Mouse (Mus musculus): ENCODE measurements around the gene Slc25a5.

Slc25a5 gene

DNA sequence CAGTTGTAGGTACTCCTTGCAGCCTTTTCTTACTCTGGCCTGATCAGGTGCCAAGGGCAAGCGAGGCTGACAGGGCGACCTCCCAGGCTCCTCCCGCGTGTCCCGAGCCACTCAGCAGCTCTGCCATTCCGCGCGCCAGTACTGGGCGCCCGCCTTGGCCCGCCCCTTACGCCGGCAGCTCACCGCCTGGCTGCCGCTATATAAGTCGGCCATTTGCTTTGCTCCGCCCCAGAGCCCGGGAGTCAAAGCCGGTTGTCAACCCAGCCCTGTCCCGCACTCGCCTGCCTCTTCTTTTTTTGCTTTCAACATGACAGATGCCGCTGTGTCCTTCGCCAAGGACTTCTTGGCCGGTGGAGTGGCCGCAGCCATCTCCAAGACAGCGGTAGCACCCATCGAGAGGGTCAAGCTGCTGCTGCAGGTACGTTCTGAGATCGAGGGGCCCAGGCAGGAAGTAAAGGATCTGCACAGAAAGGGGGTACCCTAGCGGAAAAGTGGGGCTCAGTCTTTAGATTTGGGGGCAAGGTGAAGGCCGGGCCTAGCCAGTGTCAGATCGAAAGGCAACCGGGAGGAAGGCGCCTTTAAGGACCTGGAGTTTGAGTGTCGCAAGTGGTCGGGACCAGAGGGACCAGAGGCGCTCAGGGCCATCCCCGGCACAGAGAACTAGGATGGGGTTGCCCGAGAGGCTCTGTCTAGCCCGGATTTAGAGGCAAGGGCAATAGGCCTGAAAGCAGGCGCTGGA lies at the start of gene Slc25a5:
Gene Slc25a5 (plus strand): TSS at position 228 of the 739 bp plus-strand sequence.
- no peak for TF ChIP-seq GATA4 (IDR thresholded peaks at IDR 0.05; ENCODE audit: insufficient replicate concordance, low read length)

DNA sequence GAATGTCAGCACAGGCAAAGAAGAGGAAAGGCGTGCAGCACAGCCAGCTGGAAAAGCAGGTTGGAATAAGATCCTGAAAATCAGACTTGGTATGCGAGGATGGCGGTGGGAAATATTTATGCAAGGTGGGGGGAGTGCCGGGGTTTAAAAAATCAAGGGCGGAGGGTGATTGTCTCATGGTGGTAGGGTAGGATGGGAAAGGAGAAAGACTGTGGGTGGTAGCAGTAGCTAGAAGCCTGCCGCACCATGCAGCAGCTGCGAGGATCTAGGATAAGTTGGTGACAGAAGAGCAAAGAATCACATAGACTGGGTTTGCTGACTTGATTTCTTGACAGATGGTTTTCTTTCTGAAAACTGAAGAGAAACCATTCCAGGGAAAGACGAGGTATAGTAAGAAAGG lies 48.7 kb upstream of the Slc25a5 start:
- TF ChIP-seq GATA4 (IDR thresholded peaks at IDR 0.05; ENCODE audit: insufficient replicate concordance, low read length) = no peak

DNA sequence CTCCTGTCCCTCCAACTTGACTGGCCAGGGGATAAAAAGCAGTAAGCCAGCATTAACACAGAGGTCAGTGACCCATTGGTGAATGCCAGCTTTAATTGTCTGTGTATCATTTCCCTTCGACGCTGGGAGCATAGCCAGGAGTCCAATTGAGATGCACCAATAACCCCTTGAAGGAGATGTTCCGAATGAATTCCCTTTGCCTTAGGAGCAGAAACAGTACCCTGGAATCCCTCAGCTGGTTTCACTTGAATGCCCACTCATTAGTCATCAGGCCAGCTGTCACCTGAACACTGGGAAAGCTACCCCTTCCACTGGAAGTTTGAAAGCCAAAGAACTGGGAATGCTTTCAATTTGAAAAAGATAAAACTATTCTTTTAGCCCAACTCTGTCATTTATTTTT lies 46.9 kb upstream of the Slc25a5 start:
- no peak for TF ChIP-seq GATA4 (IDR thresholded peaks at IDR 0.05; ENCODE audit: insufficient replicate concordance, low read length)

DNA sequence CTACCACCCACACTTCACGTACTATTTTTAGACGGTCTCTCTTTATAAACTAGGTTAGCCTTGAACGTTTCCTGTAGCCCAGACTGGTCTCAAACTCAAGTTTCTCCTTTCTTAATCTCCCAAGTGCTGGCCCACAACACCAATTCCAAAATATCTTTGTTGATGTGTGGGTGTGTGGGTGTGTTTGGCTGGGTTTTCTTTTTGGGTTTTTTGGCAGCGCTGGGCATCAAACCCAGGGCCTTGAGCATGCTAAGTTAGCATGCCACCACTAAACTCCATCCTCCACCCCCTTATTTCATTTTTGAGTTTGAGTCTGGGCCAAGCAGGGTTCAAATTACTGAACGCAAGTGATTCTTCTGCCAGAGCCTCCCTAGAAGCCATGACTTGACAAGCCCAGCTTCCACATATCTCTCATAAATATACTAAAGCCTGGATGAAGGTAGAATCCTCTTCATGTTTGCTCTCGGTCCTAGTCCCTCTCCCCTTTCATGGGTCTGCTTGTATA lies 46.1 kb upstream of the Slc25a5 start:
- TF ChIP-seq GATA4 (IDR thresholded peaks at IDR 0.05; ENCODE audit: insufficient replicate concordance, low read length) = no peak

DNA sequence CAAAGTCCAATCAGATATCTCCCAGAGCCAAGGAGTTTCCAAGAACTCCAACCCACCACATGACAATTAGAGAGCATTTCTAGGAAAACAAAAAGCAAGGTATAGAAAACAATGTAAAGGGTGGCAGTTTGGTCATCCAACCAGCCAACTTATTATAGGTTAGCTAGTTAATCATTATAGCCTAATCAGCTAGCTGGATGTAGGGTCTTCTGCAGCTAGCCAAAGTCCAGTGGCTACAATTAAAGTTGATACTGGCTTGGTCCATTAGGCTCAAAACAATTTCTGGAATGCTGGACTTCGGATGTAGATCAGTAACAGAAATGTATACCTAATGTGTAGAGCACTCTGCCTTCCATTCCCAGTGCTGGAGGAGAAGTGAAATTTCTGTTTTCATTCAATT lies 44.9 kb upstream of the Slc25a5 start:
- TF ChIP-seq GATA4 (IDR thresholded peaks at IDR 0.05; ENCODE audit: insufficient replicate concordance, low read length) = no peak

DNA sequence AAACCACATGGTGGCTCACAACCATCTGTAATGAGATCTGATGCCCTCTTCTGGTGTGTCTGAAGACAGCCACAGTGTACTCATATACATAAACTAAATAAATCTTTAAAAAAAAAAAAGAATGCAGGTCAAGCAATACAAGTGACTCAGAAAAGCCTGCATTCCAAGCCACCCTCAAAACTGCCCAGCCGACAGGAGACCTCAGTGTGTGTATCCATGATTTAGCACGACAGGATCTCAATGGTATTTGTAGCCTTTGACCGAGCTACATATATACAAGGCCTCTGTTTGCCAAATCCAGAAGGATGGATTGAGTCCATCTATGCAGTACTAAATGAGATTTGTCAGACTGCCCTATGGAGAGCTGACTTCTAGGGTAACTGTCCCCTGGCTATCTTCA lies 42.9 kb upstream of the Slc25a5 start:
- TF ChIP-seq GATA4 (IDR thresholded peaks at IDR 0.05; ENCODE audit: insufficient replicate concordance, low read length) = no peak

DNA sequence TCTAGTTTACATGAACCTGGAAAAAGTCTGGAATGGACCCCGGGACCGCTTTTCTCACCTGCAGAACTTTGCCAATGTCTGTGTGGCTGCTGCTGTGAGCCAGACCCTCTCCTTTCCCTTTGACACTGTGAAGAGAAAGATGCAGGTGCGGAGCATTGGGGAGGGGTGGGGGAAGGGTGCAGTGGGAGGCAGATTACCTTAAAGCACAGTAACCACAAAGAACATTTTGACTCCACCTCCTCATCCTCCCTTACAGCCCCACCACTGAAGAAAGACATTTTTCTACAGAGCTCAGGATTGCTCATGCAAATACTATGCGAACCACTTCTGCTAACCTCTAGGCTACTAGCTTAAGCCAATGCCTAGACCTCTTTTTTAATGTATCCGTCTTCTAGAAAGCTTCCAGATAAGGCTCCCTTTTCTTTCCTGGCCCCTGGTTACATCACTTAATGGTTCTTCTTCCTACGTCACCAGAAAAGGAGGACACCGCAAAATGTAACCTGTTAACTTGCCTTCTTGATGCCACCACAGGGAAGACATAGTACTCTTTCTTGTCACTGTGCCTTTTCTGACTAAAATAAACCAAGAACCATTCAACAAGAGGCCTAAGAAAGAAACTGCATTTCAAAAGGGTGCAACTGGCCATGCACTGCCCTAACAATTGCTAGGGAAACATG lies 37.5 kb upstream of the Slc25a5 start:
- TF ChIP-seq GATA4 (IDR thresholded peaks at IDR 0.05; ENCODE audit: insufficient replicate concordance, low read length) = no peak

DNA sequence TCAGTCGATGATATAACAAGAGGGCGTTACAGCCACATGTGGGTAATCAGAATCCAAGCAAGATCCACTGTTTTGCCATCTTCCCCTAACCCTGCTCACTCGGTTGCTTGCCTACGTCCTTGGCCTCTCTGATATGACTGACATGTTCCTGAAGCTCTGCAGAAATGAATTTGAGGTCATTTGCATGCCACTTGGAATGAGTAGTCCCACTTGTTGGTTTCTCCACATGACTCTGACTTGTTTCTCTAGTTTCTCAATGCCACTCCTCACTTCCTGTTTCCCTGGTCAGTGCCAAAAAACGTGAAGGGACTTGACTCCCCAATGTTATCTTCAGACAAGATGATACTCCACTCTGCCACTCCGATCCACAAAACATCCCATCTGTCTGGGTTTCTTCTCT lies 36.9 kb upstream of the Slc25a5 start:
- no peak for TF ChIP-seq GATA4 (IDR thresholded peaks at IDR 0.05; ENCODE audit: insufficient replicate concordance, low read length)

DNA sequence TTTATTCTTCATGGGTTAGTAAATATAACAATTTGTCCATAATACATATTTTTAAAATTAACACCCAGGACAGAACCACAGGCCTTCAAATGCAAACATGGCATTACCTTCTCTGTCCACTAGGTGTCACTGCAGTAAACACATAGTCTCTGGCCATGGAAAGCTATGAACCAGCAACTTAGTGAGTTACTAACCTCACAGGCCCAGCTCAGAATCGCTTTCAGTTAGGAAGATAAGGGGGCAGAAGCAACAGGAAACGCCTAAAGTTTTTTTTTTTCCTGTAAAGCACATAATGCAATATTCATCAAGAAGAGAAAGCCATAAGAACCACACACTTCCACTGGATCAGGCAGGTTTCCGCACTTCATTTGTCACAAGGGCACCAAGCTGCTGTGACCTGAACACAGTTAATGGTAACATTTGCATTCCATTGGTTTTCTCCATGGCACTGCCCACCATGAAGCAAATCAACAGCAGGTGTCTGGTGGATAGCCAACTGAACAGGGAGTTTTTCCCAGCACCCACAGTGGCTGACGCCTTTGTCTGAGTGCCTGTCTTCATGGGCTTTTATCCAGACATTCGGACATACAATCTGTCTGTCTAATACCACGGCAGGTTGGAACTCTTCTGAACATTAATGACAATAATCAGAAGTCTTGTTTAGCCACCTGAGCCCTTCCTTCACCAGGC lies 34.4 kb upstream of the Slc25a5 start:
- TF ChIP-seq GATA4 (IDR thresholded peaks at IDR 0.05; ENCODE audit: insufficient replicate concordance, low read length) = no peak

DNA sequence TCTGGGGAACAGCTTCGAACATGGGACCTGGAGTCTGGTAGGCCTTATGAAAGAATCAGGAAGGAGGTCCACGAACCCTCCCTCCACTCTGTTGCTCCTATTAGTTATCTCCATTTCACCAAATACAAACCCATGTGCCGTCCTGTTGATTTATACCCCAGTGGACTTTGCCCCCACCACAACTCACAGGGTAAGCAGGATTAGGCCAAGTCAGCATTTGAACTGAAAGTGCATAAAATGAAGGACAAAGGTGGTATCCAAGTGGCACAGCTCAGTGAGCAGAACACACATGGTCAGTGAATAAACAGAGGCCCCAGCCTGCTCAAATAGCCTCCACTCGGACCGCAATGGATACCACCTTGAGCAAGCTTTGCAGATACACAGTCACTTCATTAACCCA lies 33.2 kb upstream of the Slc25a5 start:
- TF ChIP-seq GATA4 (IDR thresholded peaks at IDR 0.05; ENCODE audit: insufficient replicate concordance, low read length) = no peak

DNA sequence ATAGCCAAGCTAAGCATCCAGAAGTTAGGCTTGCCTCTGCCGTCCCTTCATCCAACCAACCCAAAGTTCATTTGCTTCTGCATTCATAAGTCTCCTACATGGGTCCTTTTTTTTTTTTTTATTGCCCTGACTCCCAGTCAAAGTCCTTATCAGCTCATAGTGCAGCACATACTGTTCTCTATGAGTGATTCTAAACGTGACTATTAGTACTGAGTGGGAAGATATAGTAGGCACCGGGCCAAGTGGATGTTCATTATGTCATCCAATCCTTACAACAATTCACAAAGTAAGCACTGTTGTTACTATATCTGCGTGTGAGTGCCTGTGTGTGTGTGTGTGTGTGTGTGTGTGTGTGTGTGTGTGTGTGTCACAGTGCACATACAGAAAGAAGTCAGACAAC lies 32.6 kb upstream of the Slc25a5 start:
- no peak for TF ChIP-seq GATA4 (IDR thresholded peaks at IDR 0.05; ENCODE audit: insufficient replicate concordance, low read length)

DNA sequence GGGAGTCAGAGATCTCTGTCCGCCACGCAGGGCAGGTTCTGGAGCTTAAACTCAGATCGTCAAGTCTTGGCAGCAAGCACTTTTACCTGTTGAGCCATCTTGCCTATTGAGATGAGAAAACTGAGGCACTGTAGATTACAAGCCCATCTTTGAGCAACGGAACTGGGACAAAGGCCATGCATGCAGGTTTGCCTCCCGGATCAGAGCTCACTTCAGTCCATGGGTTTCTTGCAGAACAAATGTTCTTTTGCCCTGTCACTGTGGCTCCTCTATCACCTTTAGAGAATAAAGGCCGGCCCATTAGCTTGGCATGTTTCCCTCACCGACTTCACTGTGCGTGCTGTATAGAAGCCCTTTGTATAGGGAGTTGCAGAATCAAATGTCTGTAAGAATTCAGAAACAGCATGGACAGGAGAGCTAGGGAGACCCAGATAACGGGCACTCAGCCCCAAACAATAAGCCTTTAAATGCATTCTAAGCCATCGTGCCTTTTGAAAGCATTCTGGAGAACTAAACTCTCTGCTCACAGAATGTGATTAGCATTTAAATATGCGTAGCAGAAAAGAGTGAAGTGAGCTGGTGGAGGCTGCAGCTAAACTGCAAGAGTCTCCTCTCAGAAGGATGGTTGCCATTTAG lies 32.0 kb upstream of the Slc25a5 start:
- no peak for TF ChIP-seq GATA4 (IDR thresholded peaks at IDR 0.05; ENCODE audit: insufficient replicate concordance, low read length)

DNA sequence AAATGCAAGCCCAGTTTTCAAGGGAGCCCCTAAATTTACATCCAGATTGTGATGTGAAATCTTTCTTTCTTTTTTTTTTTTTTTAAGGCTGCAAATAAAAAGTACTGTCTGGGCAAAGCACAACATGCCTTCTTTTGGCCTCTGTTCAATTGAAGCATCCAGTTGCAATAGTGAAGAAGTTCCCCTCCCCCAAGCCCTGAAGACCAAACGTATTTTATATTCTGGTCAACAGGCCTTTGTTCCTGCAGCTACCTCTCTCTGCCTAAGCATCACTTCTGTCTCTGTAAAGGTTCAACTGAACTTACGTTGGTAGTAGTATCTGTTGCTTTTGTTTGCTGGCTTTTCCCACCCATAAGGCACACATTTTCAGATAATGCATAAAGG lies 31.5 kb upstream of the Slc25a5 start:
- TF ChIP-seq GATA4 (IDR thresholded peaks at IDR 0.05; ENCODE audit: insufficient replicate concordance, low read length) = no peak

DNA sequence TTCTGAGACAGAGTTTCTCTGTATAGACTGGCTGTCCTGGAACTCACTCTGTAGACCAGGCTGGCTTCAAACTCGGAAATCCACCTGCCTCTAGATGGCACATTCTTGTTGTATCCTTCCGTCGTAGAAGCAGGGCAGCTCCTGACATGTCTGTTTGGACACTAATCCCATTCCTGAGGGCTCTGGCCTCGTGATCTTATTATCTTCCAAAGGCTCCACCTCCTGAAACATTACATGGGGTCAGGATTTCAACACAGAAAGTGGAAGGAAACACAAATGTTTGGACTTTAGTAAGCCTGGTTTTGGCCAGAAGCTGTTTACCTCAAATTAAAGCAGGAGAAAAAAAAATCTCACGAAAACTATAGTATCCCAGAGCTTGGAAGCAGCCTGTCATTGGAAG lies 28.1 kb upstream of the Slc25a5 start:
- TF ChIP-seq GATA4 (IDR thresholded peaks at IDR 0.05; ENCODE audit: insufficient replicate concordance, low read length) = peak; percentile 21; the same call in 1 of the 2 replicates

DNA sequence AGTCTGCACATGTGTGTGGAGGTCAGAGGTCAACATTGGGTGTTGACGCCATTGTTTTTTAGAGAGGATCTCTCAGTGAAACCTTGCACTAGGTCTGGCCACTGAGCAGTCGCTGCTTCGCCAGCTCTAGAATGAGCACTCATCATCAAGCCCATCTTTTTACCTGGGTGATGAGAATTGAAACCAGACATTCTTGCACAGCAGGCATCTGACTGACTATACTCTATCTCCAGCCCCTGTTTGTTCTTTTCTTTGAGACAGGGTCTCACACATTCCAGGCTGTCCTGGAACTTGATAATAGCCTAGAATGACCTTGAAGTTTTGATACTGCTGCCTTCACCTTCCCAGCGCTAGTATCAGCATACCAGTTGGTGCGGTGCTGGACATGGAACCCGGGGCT lies 22.9 kb upstream of the Slc25a5 start:
- no peak for TF ChIP-seq GATA4 (IDR thresholded peaks at IDR 0.05; ENCODE audit: insufficient replicate concordance, low read length)
